Mouse (Mus musculus) layer of hippocampus, postnatal 36 days (tissue): ENCODE data around the gene Gm28308. TPM values are rescaled to one million over a fixed set of nuclear protein-coding genes. Genes with fewer than 3 reads are reported as not detected.

Source experiments
- DNase-seq, 2 experiments: peaks; one replicate each; pipeline ENCODE4 v3.0.0; 2022
- total RNA-seq, 2 experiments: library from RNA; stranded (reverse); gene quantifications; 2 replicates each; pipeline ENCODE4 v1.2.3; 2021

Gm28308 gene
- total RNA-seq, 2 experiments from 2014 or later = not detected

DNA sequence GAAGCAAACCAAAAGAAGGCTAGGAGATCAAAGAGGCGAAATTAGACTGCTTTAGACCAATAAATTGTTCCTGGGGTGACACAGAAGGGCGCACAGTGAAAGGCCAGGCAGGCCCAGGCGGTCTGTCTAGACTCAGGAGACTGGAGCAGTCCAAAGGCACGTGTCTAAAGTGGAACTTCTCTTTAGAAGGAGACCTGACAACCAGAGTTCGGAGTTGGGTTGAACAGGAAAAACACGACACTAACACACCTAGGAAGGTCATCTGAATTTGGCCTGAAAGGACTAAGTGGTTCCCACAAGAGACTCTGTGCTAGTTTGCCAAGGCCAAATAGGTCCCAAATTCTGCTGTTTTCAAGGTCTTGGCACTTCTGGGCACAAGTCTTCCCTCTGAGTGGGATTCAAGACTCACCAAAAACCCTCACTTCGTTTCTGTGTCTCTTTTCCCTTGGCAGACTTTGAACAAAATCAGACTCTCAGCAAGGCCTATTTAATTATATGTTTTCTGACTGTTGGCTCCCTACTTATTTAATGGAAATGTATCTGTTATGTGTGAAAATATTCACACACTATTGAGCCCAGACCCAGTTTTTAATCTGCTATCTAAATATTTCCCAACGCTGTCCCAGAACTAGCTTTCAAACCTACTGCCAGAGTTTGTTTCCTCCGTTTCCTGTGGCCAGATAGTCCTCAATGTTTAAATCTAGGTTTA is 6.2 kb upstream of the Gm28308 start:
- DNase-seq = no peak

DNA sequence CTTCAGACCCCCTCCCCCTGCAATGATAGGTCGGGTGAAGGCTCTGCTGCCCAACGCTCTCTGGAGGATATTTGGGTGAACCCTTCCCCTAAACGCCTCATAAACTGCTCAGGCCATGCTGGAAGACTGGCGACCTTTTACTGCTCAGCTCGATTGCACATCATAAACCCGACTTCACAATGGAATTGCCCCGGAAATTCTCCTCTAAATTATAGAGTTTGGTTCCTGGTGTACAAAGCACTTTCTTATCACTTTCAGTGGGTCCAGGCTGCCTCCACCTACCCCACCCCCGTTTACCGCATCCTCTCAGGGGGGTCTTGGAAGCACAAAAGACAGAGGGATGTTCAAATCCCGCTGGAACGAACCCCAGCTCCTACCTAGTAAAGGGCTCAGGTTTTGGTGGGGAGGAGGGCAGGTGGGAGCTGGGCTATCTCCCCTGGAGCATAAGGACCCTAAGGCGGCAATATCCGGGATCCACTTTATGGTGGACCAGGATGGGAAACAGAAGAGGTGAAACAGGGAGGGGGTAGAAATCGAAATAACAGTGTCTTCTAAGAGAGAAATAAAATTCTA is 5.6 kb upstream of the Gm28308 start:
- DNase-seq = no peak

- no peak for DNase-seq
Observed at GRCm38 (mm10) chr6:52217895-52218642, 4.9 kb upstream of the Gm28308 start.

- DNase-seq = no peak
Observed at GRCm38 (mm10) chr6:52217459-52217768, 4.3 kb upstream of the Gm28308 start.

- DNase-seq = no peak
Observed at GRCm38 (mm10) chr6:52216691-52217458, 3.7 kb upstream of the Gm28308 start.

- DNase-seq = no peak
Observed at GRCm38 (mm10) chr6:52215771-52216535, 2.8 kb upstream of the Gm28308 start.

DNA sequence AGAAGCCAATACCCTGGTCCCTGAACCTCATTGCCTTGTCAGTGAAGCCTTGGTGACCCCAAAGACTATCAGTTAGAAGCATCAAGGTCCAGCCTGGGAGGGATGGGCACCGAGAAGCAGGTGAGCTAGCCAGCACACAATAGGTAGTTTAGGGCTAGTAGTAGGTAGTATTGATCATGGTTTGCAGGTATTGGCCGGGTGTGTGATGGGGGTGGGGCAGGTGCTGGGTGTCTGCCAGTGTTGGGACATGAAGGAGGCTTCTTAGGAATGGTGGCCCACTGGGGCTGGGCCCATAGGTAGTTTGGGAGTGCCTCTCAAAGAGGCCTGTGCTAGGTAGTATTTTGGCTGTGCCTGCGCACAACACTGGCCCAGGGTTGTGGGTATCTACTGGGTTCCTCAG is 1.9 kb upstream of the Gm28308 start:
- no peak for DNase-seq

GRCm38 (mm10) chr6:52214271-52214670 is 1.1 kb upstream of the Gm28308 start:
- no peak for DNase-seq

DNA sequence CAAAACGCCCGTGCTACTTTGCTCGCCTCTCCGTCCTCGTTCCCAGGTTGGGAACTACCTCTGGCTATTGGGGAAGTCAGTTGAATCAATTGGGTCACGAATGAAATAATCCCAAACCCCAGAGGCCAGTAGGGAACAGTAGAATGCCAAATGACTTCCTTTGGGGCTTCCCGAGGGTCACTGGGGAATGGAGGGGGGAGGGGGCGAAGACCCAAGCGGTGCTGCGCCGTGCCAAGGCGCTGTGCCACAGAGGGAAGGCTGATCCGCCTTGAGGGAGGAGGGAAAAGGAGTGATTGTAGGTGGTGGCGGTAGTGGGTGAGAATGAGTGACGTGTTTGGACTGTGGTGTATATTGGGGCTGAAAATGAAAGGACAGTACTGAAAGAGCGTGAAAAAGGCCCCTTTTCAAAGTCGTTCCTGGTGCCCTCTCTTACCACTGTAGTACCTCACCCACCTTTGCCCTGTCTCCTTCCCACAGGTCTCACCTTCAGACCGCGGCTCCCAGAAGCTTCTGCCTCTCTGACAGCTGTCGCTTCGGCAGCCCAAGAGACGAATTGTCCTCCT is 502 bp downstream of the Gm28308 start:
- no peak for DNase-seq

- DNase-seq = no peak
Observed at GRCm38 (mm10) chr6:52211961-52212360, 1.2 kb downstream of the Gm28308 start.

DNA sequence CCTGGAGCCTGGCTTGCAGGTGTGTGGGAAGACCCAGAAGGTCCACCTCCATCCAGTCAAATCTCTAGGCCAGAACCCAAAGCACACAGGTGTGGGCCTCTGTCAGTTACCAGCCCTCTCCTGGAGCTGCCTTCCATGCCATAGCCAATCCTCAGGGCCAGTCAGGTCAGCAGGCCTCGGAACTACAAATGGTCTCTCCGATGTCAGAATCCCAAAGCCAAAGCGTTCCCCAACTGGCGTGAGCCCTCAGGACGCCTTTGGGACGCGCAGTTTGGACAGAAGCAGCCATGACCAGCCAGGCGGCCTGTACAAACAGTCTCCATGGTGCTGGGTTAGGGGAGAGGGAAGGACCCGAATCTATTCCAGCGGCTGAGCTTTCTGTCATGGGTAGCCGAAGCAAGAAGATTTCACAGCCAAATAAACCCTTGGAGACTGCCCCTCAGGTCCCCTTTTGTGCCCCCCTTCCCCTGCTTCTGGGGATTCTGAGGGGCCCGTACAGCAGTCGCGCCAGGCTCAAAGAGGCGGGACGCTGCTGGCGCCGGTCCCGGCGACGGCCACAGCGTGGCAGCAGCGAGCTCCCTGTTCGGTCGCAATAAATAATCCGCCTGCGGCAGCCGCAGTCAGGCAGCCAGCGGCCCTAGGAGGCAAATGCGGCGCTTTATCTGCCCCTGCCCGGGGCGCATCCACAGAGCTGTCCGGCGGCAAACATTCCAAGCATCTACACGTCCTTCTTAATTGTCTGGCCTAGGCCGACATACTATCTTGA is 1.8 kb downstream of the Gm28308 start:
- DNase-seq = peak; percentile 48 to 56

DNA sequence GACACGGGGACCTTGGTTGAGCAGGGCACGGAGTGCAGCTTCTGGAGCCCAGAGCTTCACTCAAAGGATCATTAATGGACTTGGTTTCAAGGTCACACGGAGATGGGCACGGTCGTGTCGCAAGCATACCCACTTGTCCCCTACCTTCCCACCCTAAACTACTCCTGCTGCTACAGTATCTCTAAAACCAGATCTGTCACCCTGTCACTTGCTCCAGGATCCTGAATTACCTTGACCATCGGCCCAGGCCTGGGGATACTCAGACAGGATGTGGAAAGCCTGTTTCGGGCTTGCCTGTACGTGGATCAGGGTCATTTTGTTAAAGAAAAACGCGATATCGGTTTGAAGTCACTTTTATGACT is 3.5 kb downstream of the Gm28308 start:
- DNase-seq = no peak

DNA sequence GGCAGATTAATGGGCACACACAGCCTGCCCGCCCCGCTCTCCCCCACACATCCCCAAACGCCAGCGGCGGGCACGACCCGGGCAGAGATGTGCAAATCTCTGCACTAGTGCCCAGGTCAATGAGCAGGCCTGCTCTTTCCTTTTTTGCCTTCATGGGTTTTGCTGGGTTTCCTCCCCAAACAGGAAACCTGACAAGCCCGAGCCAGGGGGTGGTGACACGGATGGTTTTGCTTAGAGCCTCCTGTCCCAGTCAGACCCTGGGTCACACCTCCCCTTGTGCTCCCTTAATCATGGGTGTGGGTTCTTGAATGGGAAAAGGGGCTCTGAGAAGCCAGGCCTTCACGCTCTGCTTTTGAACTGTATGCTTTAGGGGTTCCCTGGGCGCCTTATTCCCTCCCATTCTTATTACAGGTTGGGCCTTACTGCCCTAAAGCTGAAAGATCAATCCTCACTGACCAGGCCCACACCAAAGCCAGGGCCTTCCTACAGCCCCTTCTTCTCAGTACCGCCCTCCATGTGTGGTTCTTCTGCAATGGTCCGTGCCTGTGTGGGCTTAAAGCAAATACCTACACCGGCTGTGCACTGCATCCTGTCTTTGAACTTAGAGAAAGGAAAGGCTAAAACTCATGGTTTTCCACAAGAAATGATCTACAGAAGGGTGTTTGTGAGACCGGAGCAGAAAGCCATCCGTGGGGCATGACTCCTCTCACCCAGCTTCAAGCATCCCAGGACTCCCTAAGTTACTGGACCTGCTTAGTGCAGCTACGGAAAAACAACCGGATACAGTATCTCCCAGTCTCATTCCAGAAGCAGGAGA is 4.1 kb downstream of the Gm28308 start:
- no peak for DNase-seq

GRCm38 (mm10) chr6:52208072-52208867 is 4.9 kb downstream of the Gm28308 start, which contains the start of gene Hoxa6:
TSS of gene Hoxa6 (minus strand) at chr6:52208722.
- DNase-seq = no peak

DNA sequence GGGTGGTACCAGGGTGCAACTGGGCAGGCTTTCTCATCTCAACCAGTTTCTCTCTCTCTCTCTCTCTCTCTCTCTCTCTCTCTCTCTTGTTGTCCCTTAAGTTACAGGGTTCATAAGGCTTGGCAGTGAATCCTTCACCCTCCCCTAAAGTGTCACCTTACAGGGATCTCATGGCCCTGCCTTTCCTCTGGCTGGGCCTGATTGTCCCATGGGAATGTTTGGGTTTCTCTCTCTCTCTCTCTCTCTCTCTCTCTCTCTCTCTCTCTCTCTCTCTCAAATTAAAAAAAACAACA is 5.5 kb downstream of the Gm28308 start:
- DNase-seq = no peak

- DNase-seq = no peak
Observed at GRCm38 (mm10) chr6:52206882-52207683, 6.1 kb downstream of the Gm28308 start.

GRCm38 (mm10) chr6:52205638-52206621 is 7.2 kb downstream of the Gm28308 start:
- DNase-seq = no peak

- no peak for DNase-seq
Observed at GRCm38 (mm10) chr6:52205221-52205620, 7.9 kb downstream of the Gm28308 start.
